Mouse (Mus musculus) kidney, embryonic 14.5 days (tissue): ENCODE results near the gene Furin. TPM values are rescaled to one million over a fixed set of nuclear protein-coding genes. Genes with fewer than 3 reads are reported as not detected.

Experiments used
- ATAC-seq: fragments of 200-750 bp; cut with Nextera tagmentation; 2 replicates; pipeline ENCODE4 v1.8.0; 2017; ENCODE audit warnings: moderate number of reproducible peaks, mild to moderate bottlenecking, moderate TSS enrichment, moderate library complexity; ENCODE audit not compliant: low FRiP score, low TSS enrichment
- H3K27ac ChIP-seq: fragments of 300-500 bp; sonication (generic); 2 replicates; pipeline ENCODE4 v1.5.1; 2014; ENCODE audit warnings: low read depth, mild to moderate bottlenecking, low read length, moderate library complexity, mixed read lengths
- H3K27me3 ChIP-seq: fragments of 300-500 bp; sonication (generic); 2 replicates; pipeline ENCODE4 v1.6.1; 2014; ENCODE audit warnings: mild to moderate bottlenecking, low read length; ENCODE audit not compliant: control insufficient read depth, insufficient read depth
- H3K36me3 ChIP-seq: fragments of 300-500 bp; sonication (generic); 2 replicates; pipeline ENCODE4 v1.6.1; 2014; ENCODE audit warnings: low read length, mixed read lengths; ENCODE audit not compliant: control insufficient read depth, insufficient read depth
- H3K4me1 ChIP-seq: fragments of 300-500 bp; sonication (generic); 2 replicates; pipeline ENCODE4 v1.6.1; 2014; ENCODE audit warnings: low read length, mixed read lengths; ENCODE audit not compliant: control insufficient read depth, insufficient read depth
- H3K4me2 ChIP-seq: fragments of 300-500 bp; sonication (generic); replicated peaks from 2 replicates; pipeline ENCODE4 v1.6.1; 2014; ENCODE audit warnings: low read depth, mild to moderate bottlenecking, low read length
- H3K4me3 ChIP-seq: fragments of 300-500 bp; sonication (generic); 2 replicates; pipeline ENCODE4 v1.5.1; 2014; ENCODE audit warnings: mild to moderate bottlenecking, low read length
- H3K9ac ChIP-seq: fragments of 300-500 bp; sonication (generic); 2 replicates; pipeline ENCODE4 v1.6.1; 2014; ENCODE audit warnings: low read depth, mild to moderate bottlenecking, low read length, moderate library complexity
- H3K9me3 ChIP-seq: fragments of 300-500 bp; sonication (generic); 2 replicates; pipeline ENCODE4 v1.6.1; 2016; ENCODE audit warnings: low read length; ENCODE audit not compliant: control insufficient read depth
- WGBS: fragments of 180-500 bp; shearing (Covaris S2); extraction: QIAGEN DNeasy Blood & Tissue Kit; methylation state at CpG from one replicate; pipeline ENCODE4 v1.1.7; 2014; 5-methylcytosine and 5-hydroxymethylcytosine counted together
- polyA plus RNA-seq: library from polyadenylated mRNA; unstranded; fragments of >200 nt; fragmentation: Nextera tagmentation; extraction: Ambion mirVana; gene quantifications from 2 replicates; pipeline ENCODE4 v1.2.1, GENCODE M21; 2014

The Furin gene
- polyA plus RNA-seq, 1 experiment from 2014 or later: 13.6 TPM

GRCm38 (mm10) chr7:80386235-80386930, 18.9 kb downstream of the Furin start:
- peak overlapping the region; percentile 30; the same call in 1 of the 2 replicates for H3K27ac ChIP-seq
- H3K36me3 ChIP-seq: peaks cover 20% of the 10 kb centered on the region
- peak; percentile 71 for ATAC-seq
- no peaks in the 10 kb centered on the region for H3K9me3 ChIP-seq
- H3K9ac ChIP-seq: peak overlapping the region; percentile 23; the same call in 1 of the 2 replicates
- H3K27me3 ChIP-seq: no peaks in the 10 kb centered on the region
- 31% methylated on average over 18 of the region's 18 CpGs for WGBS
- H3K4me2 ChIP-seq: peak overlapping the region; percentile 59
- peak overlapping the region; percentile 30 for H3K4me3 ChIP-seq
- H3K4me1 ChIP-seq: peaks cover 7% of the 10 kb centered on the region; the same call in 1 of the 2 replicates

- H3K27me3 ChIP-seq: no peaks in the 10 kb centered on the region
- no peak overlapping the region for H3K9ac ChIP-seq
- peaks cover 7% of the 10 kb centered on the region; the same call in 1 of the 2 replicates for H3K36me3 ChIP-seq
- H3K4me1 ChIP-seq: peaks cover under 1% of the 10 kb centered on the region; the same call in 1 of the 2 replicates
- no peak overlapping the region for H3K4me3 ChIP-seq
- no peak overlapping the region for H3K27ac ChIP-seq
- H3K4me2 ChIP-seq: no peak overlapping the region
- 66% methylated on average over 11 of the region's 11 CpGs for WGBS
- ATAC-seq: no peak
- no peaks in the 10 kb centered on the region for H3K9me3 ChIP-seq
These were observed 22.3 kb downstream of the Furin start for GRCm38 (mm10) chr7:80382919-80383318.

DNA sequence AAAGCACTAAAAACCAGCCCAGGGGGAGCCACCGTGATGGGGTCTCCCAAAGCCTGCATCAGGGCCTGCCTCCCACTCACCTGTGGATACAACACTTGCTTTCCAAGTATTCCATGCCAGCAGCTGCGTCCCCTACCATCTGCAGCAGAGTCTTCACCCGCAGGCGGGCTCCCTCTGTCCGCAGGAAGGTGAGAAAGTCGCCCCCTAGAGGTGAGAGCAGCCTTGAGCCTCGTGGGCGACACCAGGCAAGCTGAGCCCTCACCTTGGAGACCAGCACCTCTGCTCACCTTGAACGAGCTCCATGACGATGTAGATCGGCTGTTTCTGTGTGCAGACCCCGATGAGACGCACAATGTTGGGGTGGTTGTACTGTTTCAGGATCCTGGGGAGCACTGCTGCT, 25.7 kb downstream of the Furin start:
- Histone ChIP-seq H3K27ac (no peak overlapping the region), H3K9ac (no peak overlapping the region), H3K4me3 (no peak overlapping the region), H3K27me3 (no peaks in the 10 kb centered on the region), H3K4me1 (no peaks in the 10 kb centered on the region), H3K4me2 (no peak overlapping the region), H3K9me3 (no peaks in the 10 kb centered on the region), H3K36me3 (peaks cover 7% of the 10 kb centered on the region; the same call in 1 of the 2 replicates)
- 73% methylated on average over 13 of the region's 13 CpGs for WGBS
- no peak for ATAC-seq

DNA sequence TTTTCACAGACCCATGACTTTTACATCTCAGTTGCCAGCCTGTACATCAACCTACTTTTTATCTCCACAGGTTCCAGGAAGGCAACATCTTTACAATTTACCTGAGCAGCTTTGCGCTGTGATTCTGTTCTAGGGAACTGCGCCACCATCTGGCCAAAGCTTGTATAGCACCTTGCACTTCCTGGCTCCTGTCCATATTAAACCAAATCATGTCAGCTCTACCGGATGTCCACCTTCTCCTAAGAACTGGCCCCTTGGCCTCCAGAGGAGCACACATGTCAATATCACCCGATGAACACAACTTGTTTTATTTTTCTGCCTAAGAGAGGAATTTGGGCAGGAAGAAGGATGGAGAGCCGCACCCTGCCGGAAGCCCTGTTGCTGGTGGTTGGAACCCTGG, 27.8 kb downstream of the Furin start:
- no peak for ATAC-seq
- Histone ChIP-seq H3K4me1 (no peaks in the 10 kb centered on the region), H3K4me2 (no peak overlapping the region), H3K4me3 (no peak overlapping the region), H3K9me3 (no peaks in the 10 kb centered on the region), H3K36me3 (peaks cover 3% of the 10 kb centered on the region; the same call in 1 of the 2 replicates), H3K27me3 (no peaks in the 10 kb centered on the region), H3K27ac (no peak overlapping the region), H3K9ac (no peak overlapping the region)
- 27% methylated on average over 6 of the region's 6 CpGs for WGBS

DNA sequence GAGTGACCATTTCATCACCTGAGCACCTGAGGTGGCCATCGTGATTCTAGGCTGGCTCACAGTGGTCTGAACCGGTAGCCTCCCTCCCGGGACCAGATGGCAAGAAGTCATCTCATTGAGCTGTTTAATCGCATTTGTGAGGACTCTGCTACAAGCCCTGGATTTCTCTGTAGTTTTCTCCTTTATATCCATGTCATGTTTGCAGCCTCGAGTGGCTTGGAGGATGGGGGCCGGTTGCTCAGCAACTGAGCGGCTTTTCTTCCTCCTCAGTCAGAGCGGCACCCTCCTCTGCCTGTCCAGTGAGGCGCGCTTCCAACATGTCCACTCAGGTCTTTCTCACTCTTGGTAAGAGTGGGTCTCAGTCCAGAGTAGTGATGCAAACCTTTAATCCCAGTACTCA, 29.0 kb downstream of the Furin start:
- no peak overlapping the region for H3K4me3 ChIP-seq
- no peak overlapping the region for H3K27ac ChIP-seq
- ATAC-seq: no peak
- H3K27me3 ChIP-seq: no peaks in the 10 kb centered on the region
- 0 out of 2 replicates have a peak, but pooled peaks cover 3% of the 10 kb centered on the region for H3K36me3 ChIP-seq
- H3K4me2 ChIP-seq: no peak overlapping the region
- no peak overlapping the region for H3K9ac ChIP-seq
- H3K9me3 ChIP-seq: no peaks in the 10 kb centered on the region
- 82% methylated on average over 10 of the region's 10 CpGs for WGBS
- H3K4me1 ChIP-seq: no peaks in the 10 kb centered on the region

GRCm38 (mm10) chr7:80375376-80376039, 29.7 kb downstream of the Furin start:
- H3K4me2 ChIP-seq: no peak overlapping the region
- no peaks in the 10 kb centered on the region for H3K9me3 ChIP-seq
- no peak for ATAC-seq
- 0 out of 2 replicates have a peak, but pooled peaks cover 3% of the 10 kb centered on the region for H3K36me3 ChIP-seq
- H3K27ac ChIP-seq: no peak overlapping the region
- no peaks in the 10 kb centered on the region for H3K27me3 ChIP-seq
- no peak overlapping the region for H3K9ac ChIP-seq
- H3K4me3 ChIP-seq: no peak overlapping the region
- no peaks in the 10 kb centered on the region for H3K4me1 ChIP-seq
- WGBS: 62% methylated on average over 9 of the region's 9 CpGs

- H3K9me3 ChIP-seq: no peaks in the 10 kb centered on the region
- WGBS: 85% methylated on average over 3 of the region's 3 CpGs
- peaks cover 1% of the 10 kb centered on the region; the same call in 1 of the 2 replicates for H3K4me1 ChIP-seq
- H3K4me3 ChIP-seq: no peak overlapping the region
- no peak overlapping the region for H3K27ac ChIP-seq
- 0 out of 2 replicates have a peak, but pooled peaks cover 3% of the 10 kb centered on the region for H3K36me3 ChIP-seq
- no peak for ATAC-seq
- no peaks in the 10 kb centered on the region for H3K27me3 ChIP-seq
- H3K9ac ChIP-seq: no peak overlapping the region
- H3K4me2 ChIP-seq: no peak overlapping the region
These were observed 30.5 kb downstream of the Furin start for GRCm38 (mm10) chr7:80374733-80375132.

GRCm38 (mm10) chr7:80374280-80374679, 31.0 kb downstream of the Furin start:
- ATAC-seq: no peak
- WGBS: 61% methylated on average over 3 of the region's 3 CpGs

GRCm38 (mm10) chr7:80373850-80374249, 31.4 kb downstream of the Furin start:
- no peak for ATAC-seq
- 87% methylated on average over 12 of the region's 12 CpGs for WGBS
- no peak overlapping the region for H3K9ac ChIP-seq
- H3K27me3 ChIP-seq: no peaks in the 10 kb centered on the region
- H3K4me3 ChIP-seq: no peak overlapping the region
- peaks cover 8% of the 10 kb centered on the region; the same call in 1 of the 2 replicates for H3K4me1 ChIP-seq
- no peaks in the 10 kb centered on the region for H3K36me3 ChIP-seq
- H3K27ac ChIP-seq: no peak overlapping the region
- no peaks in the 10 kb centered on the region for H3K9me3 ChIP-seq
- H3K4me2 ChIP-seq: no peak overlapping the region

More at GRCm38 (mm10) chr7:80374280-80374679, 31.0 kb downstream of the Furin start:
- Histone ChIP-seq H3K9me3 (no peaks in the 10 kb centered on the region), H3K27ac (no peak overlapping the region), H3K4me1 (peaks cover 6% of the 10 kb centered on the region; the same call in 1 of the 2 replicates), H3K27me3 (no peaks in the 10 kb centered on the region), H3K9ac (no peak overlapping the region), H3K36me3 (no peaks in the 10 kb centered on the region), H3K4me2 (no peak overlapping the region), H3K4me3 (no peak overlapping the region)
